Mouse (Mus musculus) MEL (cell line): ENCODE measurements around the gene Cfap100. TPM values are rescaled to one million over a fixed set of nuclear protein-coding genes. Genes with fewer than 3 reads are reported as not detected.

ENCODE experiments used
- DNase-seq: peaks from one replicate; pipeline ENCODE4 v3.0.0; 2011; ENCODE audit warnings: low read depth, low spot score
- H3K27ac ChIP-seq: 2 replicates; pipeline ENCODE4 v1.5.1; 2012; ENCODE audit warnings: low read depth, mild to moderate bottlenecking, control low read depth, low read length, moderate library complexity; ENCODE audit not compliant: control insufficient read depth
- H3K27me3 ChIP-seq, 2 experiments: fragments of 150-350 bp in 1 of 2; sonication (generic) in 1 of 2; 2 replicates each; pipeline ENCODE4 v1.6.1; 2012; ENCODE audit warnings: low read length in 2 of 2, mild to moderate bottlenecking in 2 of 2, improper control_type of control experiment in 1 of 2, moderate library complexity in 1 of 2; ENCODE audit not compliant: insufficient read depth in 2 of 2, control insufficient read depth in 1 of 2
- H3K36me3 ChIP-seq, 2 experiments: 2 replicates each; pipeline ENCODE4 v1.6.1; 2012 to 2014; ENCODE audit warnings: low read length in 2 of 2, improper control_type of control experiment in 1 of 2, inconsistent platforms in 1 of 2, mild to moderate bottlenecking in 1 of 2; ENCODE audit not compliant: insufficient read depth in 2 of 2, control insufficient read depth in 1 of 2
- H3K4me1 ChIP-seq, 2 experiments: fragments of 150-350 bp in 1 of 2; sonication (generic) in 1 of 2; 2 replicates each; pipeline ENCODE4 v1.6.1; 2012; ENCODE audit warnings: low read length in 2 of 2, improper control_type of control experiment in 1 of 2, mild to moderate bottlenecking in 1 of 2; ENCODE audit not compliant: insufficient read depth in 2 of 2, control insufficient read depth in 1 of 2
- H3K4me3 ChIP-seq, 2 experiments: fragments of 150-350 bp in 1 of 2; sonication (generic) in 1 of 2; 2 replicates each; pipeline ENCODE4 v1.5.1; 2012; ENCODE audit warnings: low read depth in 2 of 2, low read length in 2 of 2, mild to moderate bottlenecking in 2 of 2, moderate library complexity in 2 of 2, control low read depth in 1 of 2, improper control_type of control experiment in 1 of 2; ENCODE audit not compliant: control insufficient read depth in 1 of 2, insufficient read depth in 1 of 2
- H3K79me2 ChIP-seq: 2 replicates; pipeline ENCODE4 v1.6.1; 2012; ENCODE audit warnings: mild to moderate bottlenecking, low read length, moderate library complexity; ENCODE audit not compliant: control insufficient read depth, poor library complexity, insufficient read depth
- H3K9ac ChIP-seq: 2 replicates; pipeline ENCODE4 v1.6.1; 2012; ENCODE audit warnings: low read depth, mild to moderate bottlenecking, control low read depth, low read length, moderate library complexity; ENCODE audit not compliant: control insufficient read depth, poor library complexity, severe bottlenecking
- H3K9me3 ChIP-seq: fragments of 150-350 bp; sonication (generic); replicated peaks from 2 replicates; pipeline ENCODE4 v1.6.1; 2012; ENCODE audit warnings: mild to moderate bottlenecking, low read length, improper control_type of control experiment, moderate library complexity; ENCODE audit not compliant: insufficient read depth
- CHD2 ChIP-seq: IDR thresholded peaks from 2 replicates; pipeline ENCODE4 v1.6.1; 2011; ENCODE audit warnings: low read length, improper control_type of control experiment
- EP300 ChIP-seq, 2 experiments: IDR thresholded peaks; 2 replicates each; pipeline ENCODE4 v1.6.1; 2011; ENCODE audit warnings: improper control_type of control experiment in 2 of 2, low read length in 2 of 2, low read depth in 1 of 2, mild to moderate bottlenecking in 1 of 2
- ETS1 ChIP-seq: IDR thresholded peaks from 2 replicates; pipeline ENCODE4 v1.6.1; 2012; ENCODE audit warnings: low read depth, mild to moderate bottlenecking, inconsistent platforms, low read length, improper control_type of control experiment, moderate library complexity
- JUND ChIP-seq: IDR thresholded peaks from 2 replicates; pipeline ENCODE4 v1.6.1; 2011; ENCODE audit warnings: low read depth, mild to moderate bottlenecking, improper control_type of control experiment, low read length
- MAX ChIP-seq: IDR thresholded peaks from 2 replicates; pipeline ENCODE4 v1.6.1; 2011; ENCODE audit warnings: low read length, improper control_type of control experiment
- MAZ ChIP-seq: IDR thresholded peaks from 2 replicates; pipeline ENCODE4 v1.6.1; 2012; ENCODE audit warnings: low read depth, mild to moderate bottlenecking, inconsistent platforms, low read length, improper control_type of control experiment
- NELFE ChIP-seq: IDR thresholded peaks from 2 replicates; pipeline ENCODE4 v1.6.1; 2011; ENCODE audit warnings: low read depth, low read length, improper control_type of control experiment
- RCOR1 ChIP-seq: IDR thresholded peaks from 2 replicates; pipeline ENCODE4 v1.6.1; 2012; ENCODE audit warnings: low read depth, mild to moderate bottlenecking, inconsistent platforms, low read length, improper control_type of control experiment
- TBP ChIP-seq: IDR thresholded peaks from 2 replicates; pipeline ENCODE4 v1.8.0; 2011; ENCODE audit warnings: low read depth, low read length, improper control_type of control experiment
- USF2 ChIP-seq, 2 experiments: IDR thresholded peaks; 2 replicates each; pipeline ENCODE4 v1.6.1; 2011 to 2012; ENCODE audit warnings: improper control_type of control experiment in 2 of 2, low read length in 2 of 2, borderline replicate concordance in 1 of 2, inconsistent platforms in 1 of 2, low read depth in 1 of 2, mild to moderate bottlenecking in 1 of 2; ENCODE audit not compliant: insufficient read depth in 1 of 2
- ZC3H11A ChIP-seq: IDR thresholded peaks from 2 replicates; pipeline ENCODE4 v1.6.1; 2012; ENCODE audit warnings: low read depth, mild to moderate bottlenecking, inconsistent platforms, low read length, improper control_type of control experiment
- ZKSCAN1 ChIP-seq: IDR thresholded peaks from 2 replicates; pipeline ENCODE4 v1.6.1; 2012; ENCODE audit warnings: low read depth, mild to moderate bottlenecking, inconsistent platforms, low read length, improper control_type of control experiment, moderate library complexity
- ZMIZ1 ChIP-seq: IDR thresholded peaks from 2 replicates; pipeline ENCODE4 v1.6.1; 2012; ENCODE audit warnings: low read depth, mild to moderate bottlenecking, inconsistent platforms, low read length, improper control_type of control experiment, moderate library complexity
- ZNF384 ChIP-seq: IDR thresholded peaks from 2 replicates; pipeline ENCODE4 v1.6.1; 2012; ENCODE audit warnings: low read depth, mild to moderate bottlenecking, inconsistent platforms, low read length, improper control_type of control experiment
- polyA plus RNA-seq, 2 experiments: library from polyadenylated mRNA; stranded (reverse) in 1 of 2; unstranded in 1 of 2; fragments of >175 nt in 1 of 2; fragments of >200 nt in 1 of 2; gene quantifications; 2 replicates each; pipeline versions ENCODE4 v1.2.1 to v1.2.4; 2012; ENCODE audit warnings: low replicate concordance in 2 of 2, low read depth in 1 of 2; ENCODE audit not compliant: insufficient read length in 2 of 2, insufficient read depth in 1 of 2, missing spikeins in 1 of 2
- total RNA-seq: library from RNA; depleted of rRNA; stranded (reverse); fragments of 300-350 nt; gene quantifications from 2 replicates; pipeline ENCODE4 v1.2.3, GENCODE M21; 2012

Gene Cfap100
- total and polyA plus RNA-seq, 3 experiments = 0.19 TPM; not detected in 2

GRCm38 (mm10) chr6:90465028-90465640, 36.5 kb upstream of the Cfap100 start:
- Histone ChIP-seq H3K27ac (no peak overlapping the region), H3K27me3 (no peaks in the 10 kb centered on the region; a peak in 1 of 4 replicates), H3K9me3 (no peaks in the 10 kb centered on the region), H3K9ac (no peak overlapping the region), H3K4me3 (no peak overlapping the region), H3K79me2 (no peaks in the 10 kb centered on the region), H3K4me1 (no peaks in the 10 kb centered on the region), H3K36me3 (no peaks in the 10 kb centered on the region)
- no peak for DNase-seq
- TF ChIP-seq ZKSCAN1 = no peak
- no peak for TF ChIP-seq USF2 (IDR thresholded peaks at IDR 0.05; ENCODE audit: borderline replicate concordance in 1 of 2, insufficient read depth in 1 of 2, low read depth in 1 of 2, low read length in 2 of 2)

- TF ChIP-seq RCOR1 (no peak), NELFE (no peak), MAZ (no peak), CHD2 (no peak), JUND (no peak), EP300 (IDR thresholded peaks at IDR 0.05; ENCODE audit: low read depth in 1 of 2, low read length in 2 of 2) (no peak), MAX (no peak), ETS1 (no peak), ZC3H11A (no peak), ZMIZ1 (no peak), ZNF384 (no peak), TBP (no peak)
- Histone ChIP-seq H3K4me1 (no peaks in the 10 kb centered on the region), H3K36me3 (no peaks in the 10 kb centered on the region), H3K4me3 (no peak overlapping the region), H3K27me3 (peaks cover 0 to 2% of the 10 kb centered on the region in 2 experiments; a peak in 1 of 4 replicates), H3K9ac (no peak overlapping the region), H3K79me2 (no peaks in the 10 kb centered on the region), H3K9me3 (no peaks in the 10 kb centered on the region), H3K27ac (no peak overlapping the region)
- no peak for DNase-seq
These were observed 35.4 kb upstream of the Cfap100 start for GRCm38 (mm10) chr6:90463890-90464421.
